Mouse (Mus musculus): ENCODE data around the gene Speer4a. TPM values are rescaled to one million over a fixed set of nuclear protein-coding genes. Genes with fewer than 3 reads are reported as not detected.
"Not testable (repeated sequence)": the region's sequence is repeated elsewhere in the genome, so short reads cannot be mapped to it uniquely, and the experiment has no call there.

The Speer4a gene
- not detected in 2 replicates for total RNA-seq (2015)
- not detected in 2 replicates for total RNA-seq (2017)

- ATAC-seq (replicated peaks; ENCODE audit: poor library complexity): not testable (repeated sequence)
Measured at GRCm38 (mm10) chr5:26039458-26039857, at the start of gene Speer4a. Gene Speer4a (minus strand): TSS chr5:26039558.

- ATAC-seq (replicated peaks; ENCODE audit: poor library complexity): not testable (repeated sequence)
Measured at GRCm38 (mm10) chr5:26079023-26079422, 39.7 kb upstream of the Speer4a start.

GRCm38 (mm10) chr5:26070716-26071115, 31.4 kb upstream of the Speer4a start:
- ATAC-seq (replicated peaks; ENCODE audit: poor library complexity): no peak

GRCm38 (mm10) chr5:26058481-26058880, 19.1 kb upstream of the Speer4a start, which contains the start of gene Gm7347:
Gene Gm7347 (minus strand): TSS chr5:26058581.
- not testable (repeated sequence) for ATAC-seq (replicated peaks; ENCODE audit: poor library complexity)

GRCm38 (mm10) chr5:26022816-26023215, 16.5 kb downstream of the Speer4a start, which contains the start of gene Gm5862:
Gene Gm5862 (minus strand): TSS chr5:26022916.
- ATAC-seq (replicated peaks; ENCODE audit: poor library complexity): not testable (repeated sequence)

- ATAC-seq (replicated peaks; ENCODE audit: poor library complexity): not testable (repeated sequence)
Measured at GRCm38 (mm10) chr5:26007697-26008096, 31.7 kb downstream of the Speer4a start.

GRCm38 (mm10) chr5:26006937-26007695, 32.2 kb downstream of the Speer4a start:
- not testable (repeated sequence) for ATAC-seq (replicated peaks; ENCODE audit: poor library complexity)

GRCm38 (mm10) chr5:26004698-26005097, 34.7 kb downstream of the Speer4a start, which contains the start of gene Gm1979:
Gene Gm1979 (minus strand): TSS chr5:26004798.
- not testable (repeated sequence) for ATAC-seq (replicated peaks; ENCODE audit: poor library complexity)

GRCm38 (mm10) chr5:25988550-25988949, 50.8 kb downstream of the Speer4a start, which contains the start of gene Gm21698:
Gene Gm21698 (minus strand): TSS chr5:25988650.
- ATAC-seq (replicated peaks; ENCODE audit: poor library complexity): not testable (repeated sequence)

Other genes with a start within 250 kb of the Speer4a start
- not detected in 2 replicates for gene Gm21663, start 97.2 kb downstream of the Speer4a start, total RNA-seq (2015)
- gene Gm21663, start 97.2 kb downstream of the Speer4a start, total RNA-seq (2017): not detected in 2 replicates
- not detected in 2 replicates for gene Gm21671, start 85.1 kb downstream of the Speer4a start, total RNA-seq (2015)
- not detected in 2 replicates for gene Gm21671, start 85.1 kb downstream of the Speer4a start, total RNA-seq (2017)
- gene Gm21680, start 66.9 kb downstream of the Speer4a start, total RNA-seq (2015): not detected in 2 replicates
- not detected in 2 replicates for gene Gm21680, start 66.9 kb downstream of the Speer4a start, total RNA-seq (2017)
- gene Gm21698, start 50.9 kb downstream of the Speer4a start, total RNA-seq (2015): not detected in 2 replicates
- gene Gm21698, start 50.9 kb downstream of the Speer4a start, total RNA-seq (2017): not detected in 2 replicates
- gene Gm1979, start 34.8 kb downstream of the Speer4a start, total RNA-seq (2015): not detected in 2 replicates
- not detected in 2 replicates for gene Gm1979, start 34.8 kb downstream of the Speer4a start, total RNA-seq (2017)
- not detected in 2 replicates for gene Gm5862, start 16.6 kb downstream of the Speer4a start, total RNA-seq (2015)
- not detected in 2 replicates for gene Gm5862, start 16.6 kb downstream of the Speer4a start, total RNA-seq (2017)
- not detected in 2 replicates for gene Gm7347, start 19.0 kb upstream of the Speer4a start, total RNA-seq (2015)
- gene Gm7347, start 19.0 kb upstream of the Speer4a start, total RNA-seq (2017): not detected in 2 replicates
- not detected in 2 replicates for gene Gm10471, start 49.7 kb upstream of the Speer4a start, total RNA-seq (2015)
- gene Gm10471, start 49.7 kb upstream of the Speer4a start, total RNA-seq (2017): not detected in 2 replicates
- not detected in 2 replicates for gene 5031410I06Rik, start 65.8 kb upstream of the Speer4a start, total RNA-seq (2015)
- gene 5031410I06Rik, start 65.8 kb upstream of the Speer4a start, total RNA-seq (2017): not detected in 2 replicates
- gene Gm10220, start 81.9 kb upstream of the Speer4a start, total RNA-seq (2015): not detected in 2 replicates
- gene Gm10220, start 81.9 kb upstream of the Speer4a start, total RNA-seq (2017): not detected in 2 replicates
- not detected in 2 replicates for gene Gm7361, start 218.1 kb upstream of the Speer4a start, total RNA-seq (2015)
- not detected in 2 replicates for gene Gm7361, start 218.1 kb upstream of the Speer4a start, total RNA-seq (2017)

Measured in megakaryocyte progenitor cell, adult 5-6 weeks (primary cell).